Mouse (Mus musculus): ENCODE measurements around the gene Hoxd12.

Gene Hoxd12

GRCm38 (mm10) chr2:74694066-74694465, 19.3 kb downstream of the Hoxd12 start:
- no peak for DNase-seq (ENCODE audit: low spot score in 2 of 2)

DNA sequence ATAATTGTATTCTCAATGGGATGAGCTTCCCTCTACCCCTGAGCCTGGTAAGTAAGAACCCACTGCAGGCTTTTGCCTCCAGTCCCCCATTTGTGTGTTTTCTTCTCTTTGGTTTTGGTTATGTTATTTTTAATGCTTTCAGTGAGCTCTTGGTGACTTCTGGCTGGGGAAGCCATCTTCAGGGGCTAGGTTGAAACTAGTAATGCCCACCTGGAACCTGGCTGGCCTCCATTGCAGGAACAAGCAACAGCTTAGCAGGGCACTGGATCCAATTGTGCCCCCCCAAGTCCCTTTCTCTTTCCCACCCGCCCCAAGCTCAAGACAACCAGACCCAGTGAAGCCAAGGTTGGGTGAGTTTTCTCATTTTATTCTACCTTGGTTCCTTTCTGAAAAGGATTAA, 20.6 kb downstream of the Hoxd12 start:
- DNase-seq (ENCODE audit: low spot score in 2 of 2), result no peak

- DNase-seq (ENCODE audit: low spot score in 2 of 2), result no peak
Measured at GRCm38 (mm10) chr2:74695813-74696430, 21.1 kb downstream of the Hoxd12 start.

DNA sequence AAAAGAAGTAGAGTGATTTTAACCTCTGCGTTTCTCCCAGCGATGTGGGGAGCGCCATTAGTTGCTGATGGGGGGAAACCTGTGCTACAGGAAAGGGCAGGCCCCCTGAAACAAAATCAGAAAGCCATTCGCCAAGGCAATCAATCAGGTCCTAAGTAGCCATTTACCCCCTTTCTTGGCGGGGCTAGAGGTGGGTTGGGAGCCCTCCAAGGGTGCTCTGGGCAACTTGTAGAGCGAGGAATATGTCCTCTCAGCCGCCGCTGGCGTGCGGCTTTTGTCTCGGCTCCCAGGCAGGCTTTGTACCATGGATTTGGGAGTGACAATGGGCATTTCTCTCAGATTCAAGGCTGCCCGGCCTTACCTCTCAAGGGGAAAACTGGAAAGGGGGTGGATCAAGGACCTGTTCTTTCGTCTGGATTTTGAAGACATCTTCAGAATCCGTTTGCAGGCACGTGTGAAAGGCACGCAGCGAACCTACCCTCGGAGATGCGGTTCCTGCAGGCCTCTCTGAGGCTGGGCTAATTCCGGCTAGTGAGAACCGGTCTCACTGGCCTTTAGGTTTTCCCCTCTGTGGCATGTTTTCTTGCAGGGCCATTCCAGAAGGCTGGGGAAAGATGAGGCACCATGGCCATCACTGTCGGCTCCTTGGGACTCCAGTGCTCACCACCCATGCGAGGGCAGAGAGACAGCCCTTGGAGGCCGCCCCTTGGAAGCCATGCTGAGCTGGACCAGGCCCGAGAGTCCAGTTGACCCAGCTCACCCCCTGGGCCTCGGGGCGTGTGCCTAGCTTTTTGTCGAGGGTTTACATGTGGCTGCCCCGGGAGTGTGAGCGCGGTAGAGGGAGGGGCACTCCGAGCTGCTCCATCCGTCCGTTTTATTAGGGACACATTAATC, 21.9 kb downstream of the Hoxd12 start:
- DNase-seq (ENCODE audit: low spot score in 2 of 2), result no peak

- no peak for DNase-seq (ENCODE audit: low spot score in 2 of 2)
Measured at GRCm38 (mm10) chr2:74697567-74698121, 22.8 kb downstream of the Hoxd12 start, which contains the start of gene Hoxd9. Hoxd9 (plus strand) TSS chr2:74697727.

DNA sequence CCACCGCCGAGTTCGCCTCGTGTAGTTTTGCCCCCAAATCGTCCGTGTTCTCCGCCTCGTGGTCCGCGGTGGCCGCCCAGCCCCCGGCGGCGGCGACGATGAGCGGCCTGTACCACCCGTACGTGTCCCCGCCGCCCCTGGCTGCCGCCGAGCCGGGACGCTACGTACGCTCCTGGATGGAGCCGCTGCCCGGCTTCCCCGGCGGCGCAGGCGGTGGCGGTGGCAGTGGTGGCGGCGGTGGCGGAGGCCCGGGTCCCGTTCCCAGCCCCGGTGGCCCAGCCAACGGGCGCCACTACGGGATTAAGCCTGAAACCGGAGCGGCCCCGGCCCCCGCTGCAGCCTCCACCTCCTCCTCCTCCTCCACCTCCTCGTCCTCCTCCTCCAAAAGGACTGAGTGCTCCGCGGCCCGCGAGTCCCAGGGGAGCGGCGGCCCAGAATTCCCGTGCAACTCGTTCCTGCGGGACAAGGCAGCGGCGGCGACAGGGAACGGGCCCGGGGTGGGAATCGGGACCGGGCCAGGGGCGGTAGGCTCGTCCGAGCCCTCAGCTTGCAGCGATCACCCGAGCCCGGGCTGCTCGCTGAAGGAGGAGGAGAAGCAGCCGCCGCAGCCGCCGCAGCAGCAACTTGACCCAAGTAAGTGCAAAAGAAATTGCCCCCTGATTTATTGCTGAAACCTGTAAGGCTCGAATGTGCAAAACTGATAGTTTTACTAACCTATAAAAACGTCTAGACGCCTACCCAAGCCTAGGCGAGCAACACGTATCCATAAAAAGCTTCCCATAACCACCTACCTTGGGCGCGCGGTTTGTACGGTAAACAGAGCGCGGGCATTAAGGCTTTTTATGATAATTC, 23.6 kb downstream of the Hoxd12 start:
- no peak for DNase-seq (ENCODE audit: low spot score in 2 of 2)

DNA sequence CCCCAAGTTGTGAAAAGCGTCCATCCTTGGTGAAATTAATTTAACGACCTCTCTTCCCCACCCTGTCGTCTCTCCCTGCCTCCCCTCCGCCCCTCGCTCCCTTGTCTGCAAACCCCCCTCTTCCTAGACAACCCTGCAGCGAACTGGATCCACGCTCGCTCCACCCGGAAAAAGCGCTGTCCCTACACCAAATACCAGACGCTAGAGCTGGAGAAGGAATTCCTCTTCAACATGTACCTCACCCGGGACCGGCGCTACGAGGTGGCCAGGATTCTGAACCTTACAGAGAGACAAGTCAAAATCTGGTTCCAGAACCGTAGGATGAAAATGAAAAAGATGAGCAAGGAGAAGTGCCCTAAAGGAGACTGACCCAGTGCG, 24.2 kb downstream of the Hoxd12 start:
- DNase-seq (ENCODE audit: low spot score in 2 of 2), result no peak

DNA sequence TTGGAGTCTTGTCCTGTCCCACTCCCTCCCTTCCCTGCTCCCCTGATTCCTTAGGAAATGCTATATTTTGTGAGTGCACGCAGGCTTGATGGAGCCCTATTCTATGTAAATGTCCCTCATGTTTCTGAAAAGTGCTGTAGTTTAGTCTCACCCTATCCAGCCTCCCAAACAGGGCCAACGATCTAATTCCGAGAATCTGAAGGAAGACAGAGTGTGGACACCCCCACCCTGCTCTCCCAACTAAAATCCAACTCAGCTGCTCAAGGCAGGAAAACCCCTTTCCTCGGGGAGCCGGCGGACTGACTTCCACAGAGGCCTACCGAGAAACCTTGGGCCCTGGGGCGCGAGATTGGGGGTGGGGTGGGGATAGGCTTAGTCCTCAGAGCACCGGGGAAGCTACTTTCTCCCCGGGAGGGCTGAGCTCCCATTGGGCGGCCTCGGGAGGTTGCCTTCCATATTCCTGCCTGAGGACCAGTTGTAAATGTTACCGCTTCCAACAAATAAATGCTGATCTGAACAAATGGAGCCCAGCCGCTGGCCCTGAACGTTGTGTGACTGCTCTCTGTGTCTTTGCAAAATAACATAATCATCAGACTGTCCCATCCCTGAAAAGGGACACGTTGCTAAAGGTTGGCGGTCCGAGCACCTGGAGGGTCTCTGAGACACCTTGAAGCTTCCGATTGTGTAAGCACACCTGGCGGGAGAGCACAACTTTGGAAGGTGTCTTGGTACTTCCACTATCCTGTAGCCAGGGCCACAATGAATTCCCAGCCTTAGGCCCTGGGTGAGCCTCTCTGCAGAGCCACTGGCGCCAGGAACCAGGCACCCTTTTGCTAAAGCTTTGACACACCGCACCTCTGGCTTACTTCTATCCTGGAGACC, 25.1 kb downstream of the Hoxd12 start:
- DNase-seq (ENCODE audit: low spot score in 2 of 2), result no peak

- DNase-seq (ENCODE audit: low spot score in 2 of 2), result no peak
Measured at GRCm38 (mm10) chr2:74700546-74701112, 25.8 kb downstream of the Hoxd12 start.

DNA sequence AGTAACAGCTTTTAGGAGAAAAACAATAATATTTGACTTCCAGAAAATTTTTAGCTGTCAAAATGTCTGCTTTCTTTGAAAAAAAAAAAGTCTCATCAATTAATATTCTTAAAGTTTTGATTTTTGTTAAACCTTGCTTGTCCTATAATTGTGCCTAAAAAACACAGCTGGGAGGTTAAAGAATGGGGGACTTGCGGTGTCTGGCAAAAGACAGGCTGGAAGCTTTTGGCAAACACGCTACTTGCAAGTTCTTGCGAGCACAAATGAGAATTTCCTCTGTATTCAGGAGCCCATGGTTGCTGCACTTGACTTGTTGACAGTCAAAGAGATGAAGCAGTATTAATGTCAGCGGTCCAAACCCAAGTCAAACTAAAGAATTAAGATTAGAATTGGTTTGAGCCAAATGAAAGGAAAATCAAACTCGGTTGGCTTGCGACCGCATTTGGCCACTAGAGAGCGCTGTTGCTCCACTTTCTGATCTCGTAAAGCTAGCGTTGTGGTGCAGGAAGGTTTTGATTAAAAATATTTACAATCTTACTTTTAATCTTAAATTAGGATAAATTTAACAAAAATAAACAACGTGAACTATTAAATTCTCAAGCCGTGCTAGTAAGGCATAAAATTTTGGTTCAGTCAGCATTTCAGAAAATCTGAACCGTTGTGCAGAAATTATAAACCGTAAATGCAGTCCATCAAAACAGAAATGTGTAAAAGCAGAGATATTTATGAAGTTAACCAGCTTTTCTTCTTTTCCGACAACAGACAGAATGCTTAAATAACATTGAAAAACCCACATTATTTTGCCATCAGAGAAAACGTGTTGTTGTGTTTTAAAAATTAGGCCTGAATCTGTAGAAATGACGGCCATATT, 27.4 kb downstream of the Hoxd12 start:
- peak; percentile 44 to 77 for DNase-seq (ENCODE audit: low spot score in 2 of 2)

DNA sequence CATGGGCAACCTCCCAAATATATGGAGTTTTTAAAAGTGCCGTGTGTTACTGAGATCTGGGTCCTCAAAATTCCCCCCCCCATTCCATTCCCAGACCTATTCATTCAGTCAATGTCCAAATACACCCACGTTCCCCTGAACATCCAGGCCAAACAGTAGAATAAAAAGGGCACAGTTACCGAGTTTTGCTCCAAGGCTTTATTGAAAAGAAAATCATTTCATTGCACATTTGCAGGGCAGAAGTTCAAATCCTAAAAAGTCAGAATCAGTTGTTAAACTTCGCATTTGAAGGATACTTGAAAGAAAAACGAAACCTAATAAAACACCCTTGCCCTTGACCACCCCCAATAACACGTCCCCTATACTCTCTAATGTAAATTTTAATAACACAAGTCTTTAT, 28.0 kb downstream of the Hoxd12 start:
- DNase-seq (ENCODE audit: low spot score in 2 of 2), result no peak

DNA sequence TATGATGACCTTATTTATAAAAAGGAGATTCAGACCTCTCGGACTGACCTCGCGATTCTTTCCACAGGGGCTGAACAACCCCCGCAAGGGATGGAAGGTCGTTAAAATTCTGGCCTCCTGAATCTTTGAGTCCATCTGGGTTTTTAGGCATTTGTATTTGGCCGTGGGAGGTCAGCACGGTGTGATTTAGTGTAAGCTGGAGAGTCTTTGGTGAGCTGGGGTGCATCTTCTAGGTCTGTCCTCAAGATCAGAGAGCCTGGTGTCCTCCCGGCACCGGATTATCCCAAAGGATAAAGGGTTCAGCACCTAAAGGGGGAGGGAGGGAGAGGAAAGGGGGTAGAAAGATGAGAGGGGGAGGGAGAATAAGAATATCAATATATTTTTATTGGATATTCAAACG, 28.5 kb downstream of the Hoxd12 start:
- DNase-seq (ENCODE audit: low spot score in 2 of 2), result peak in 1 of 2 experiments; percentile 43

DNA sequence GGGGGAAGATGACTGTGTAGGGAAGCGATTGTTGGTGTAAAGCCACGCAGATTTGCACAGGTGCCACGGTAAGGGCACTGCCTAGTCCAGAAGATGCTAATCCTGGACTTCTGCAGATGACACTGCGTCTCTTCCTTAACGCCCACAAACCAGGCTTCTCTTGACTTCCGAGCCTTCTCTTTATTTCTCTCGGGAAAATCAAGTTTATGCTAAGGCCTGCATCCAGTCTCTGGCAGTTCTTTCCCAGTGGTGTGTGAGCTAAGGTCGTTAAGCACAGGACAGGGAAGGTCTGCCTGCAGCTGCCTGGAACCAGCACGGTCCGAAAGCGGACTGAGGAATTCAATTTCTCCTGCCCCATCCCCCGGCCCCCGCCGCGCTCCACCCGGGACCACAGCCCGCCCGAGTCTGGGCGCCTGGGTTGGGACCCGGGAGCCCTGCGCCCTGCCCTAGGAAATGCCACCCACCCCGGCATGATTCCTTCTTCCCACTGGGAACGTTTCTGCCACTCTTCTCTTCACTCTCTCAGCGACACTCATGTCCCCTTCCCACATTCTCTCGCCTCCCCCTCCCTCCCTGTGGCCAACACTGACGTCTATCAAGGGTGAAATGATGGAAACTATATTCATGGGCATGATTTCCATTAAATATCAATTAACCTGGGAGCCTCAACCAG, 29.0 kb downstream of the Hoxd12 start:
- peak in 1 of 2 experiments; percentile 59 for DNase-seq (ENCODE audit: low spot score in 2 of 2)

DNA sequence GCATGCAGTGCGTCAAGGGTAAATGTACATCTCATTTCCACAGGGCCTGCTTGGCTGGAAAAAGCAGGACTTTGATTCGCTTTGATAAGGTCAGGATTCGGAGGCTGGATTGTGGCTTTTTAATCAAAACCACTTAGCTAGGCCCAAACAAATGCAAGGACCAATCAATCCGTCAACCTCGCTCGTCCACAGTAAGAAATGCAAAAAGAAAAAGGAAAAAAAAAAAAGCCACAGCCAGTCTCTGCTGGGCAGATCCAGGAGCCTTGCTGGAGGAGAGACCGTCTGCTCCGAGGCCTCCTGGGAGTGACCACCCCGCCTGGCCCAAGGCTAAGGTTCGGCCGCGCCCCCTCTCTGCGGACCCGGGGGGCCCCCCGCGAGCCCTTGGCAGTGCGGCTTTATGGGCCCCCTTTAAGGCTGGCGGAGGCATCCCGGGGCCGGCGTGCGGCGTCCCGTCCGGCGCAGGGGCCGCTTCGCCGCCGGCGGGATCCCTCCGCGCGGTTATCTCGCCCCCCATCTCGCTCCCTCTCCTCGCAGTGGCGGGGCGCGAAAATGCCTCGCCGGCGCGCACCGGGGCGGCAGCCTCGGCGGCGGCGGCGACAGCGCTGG, 29.7 kb downstream of the Hoxd12 start, which contains the start of gene Hoxd8:
Gene Hoxd8, plus strand, starts transcription at position 223 of the 606 bp plus-strand sequence.
- peak in 1 of 2 experiments; percentile 61 for DNase-seq (ENCODE audit: low spot score in 2 of 2)

DNA sequence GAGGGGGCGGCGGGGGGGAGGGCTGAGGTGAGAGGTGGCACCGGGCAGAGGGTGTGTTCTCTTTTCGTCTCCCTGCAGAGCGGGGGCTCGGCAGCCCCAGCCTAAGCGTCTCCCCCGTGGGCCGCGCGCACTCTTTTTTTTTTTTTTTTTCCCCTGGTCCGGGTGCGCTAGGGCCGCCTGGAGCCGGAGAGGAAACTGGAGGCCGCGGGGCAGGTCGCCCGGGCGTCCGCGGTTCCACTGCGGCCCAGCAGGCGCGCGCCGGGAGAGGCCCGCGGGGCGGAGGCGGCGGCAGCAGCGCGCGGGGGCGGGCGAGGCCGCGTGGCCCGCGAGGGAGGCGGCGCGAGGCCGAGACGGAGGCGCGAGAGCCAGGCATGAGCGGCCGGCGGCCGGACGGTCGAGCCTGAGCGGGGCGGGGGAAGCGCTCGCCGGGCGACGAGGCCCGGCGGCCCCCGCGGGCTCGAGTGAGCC, 30.2 kb downstream of the Hoxd12 start:
- peak in 1 of 2 experiments; percentile 57 for DNase-seq (ENCODE audit: low spot score in 2 of 2)

DNA sequence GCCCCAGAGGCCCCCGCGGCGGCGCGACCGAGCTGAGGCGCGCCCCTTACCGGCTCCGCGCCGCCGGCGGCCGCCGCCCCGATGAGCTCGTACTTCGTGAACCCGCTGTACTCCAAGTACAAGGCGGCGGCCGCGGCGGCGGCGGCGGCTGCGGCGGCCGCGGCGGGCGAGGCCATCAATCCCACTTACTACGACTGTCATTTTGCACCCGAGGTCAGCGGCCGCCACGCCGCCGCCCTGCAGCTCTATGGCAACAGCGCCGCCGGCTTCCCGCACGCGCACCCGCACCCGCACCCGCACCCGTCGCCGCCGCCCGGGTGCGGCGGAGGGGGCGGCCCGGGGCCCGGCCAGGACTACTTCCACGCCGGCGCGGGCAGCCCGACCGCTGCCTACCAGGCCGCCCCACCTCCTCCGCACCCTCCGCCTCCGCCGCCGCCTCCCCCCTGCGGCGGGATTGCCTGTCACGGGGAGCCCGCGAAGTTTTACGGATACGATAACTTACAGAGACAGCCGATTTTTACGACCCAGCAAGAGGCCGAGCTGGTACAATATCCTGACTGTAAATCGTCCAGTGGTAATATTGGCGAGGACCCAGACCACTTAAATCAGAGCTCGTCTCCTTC, 30.8 kb downstream of the Hoxd12 start:
- DNase-seq (ENCODE audit: low spot score in 2 of 2), result peak in 1 of 2 experiments; percentile 60

DNA sequence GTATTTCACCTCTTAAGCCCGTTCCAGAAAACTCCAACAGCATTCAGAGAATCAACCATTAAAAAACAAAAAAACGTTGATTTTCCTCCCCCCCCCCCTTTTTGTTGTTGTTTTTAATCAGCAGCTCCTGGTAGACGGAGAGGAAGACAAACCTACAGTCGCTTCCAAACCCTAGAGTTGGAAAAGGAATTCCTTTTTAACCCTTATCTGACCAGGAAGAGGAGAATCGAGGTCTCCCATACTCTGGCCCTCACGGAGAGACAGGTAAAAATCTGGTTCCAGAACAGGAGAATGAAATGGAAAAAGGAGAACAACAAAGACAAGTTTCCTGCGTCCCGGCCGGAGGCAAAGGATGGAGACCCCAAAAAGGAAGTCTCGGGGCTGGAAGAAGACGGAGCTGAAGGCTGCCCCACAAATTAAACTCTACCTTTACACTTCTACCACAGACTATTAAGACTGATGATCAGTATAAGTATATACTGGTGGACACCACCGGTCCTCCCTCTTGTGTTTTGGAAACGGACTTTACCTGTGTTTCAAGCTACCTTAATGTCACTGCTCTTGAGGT, 31.7 kb downstream of the Hoxd12 start:
- DNase-seq (ENCODE audit: low spot score in 2 of 2), result no peak
